7 mouse cellular contexts compared by ENCODE assay signal in the genomic region with DNA sequence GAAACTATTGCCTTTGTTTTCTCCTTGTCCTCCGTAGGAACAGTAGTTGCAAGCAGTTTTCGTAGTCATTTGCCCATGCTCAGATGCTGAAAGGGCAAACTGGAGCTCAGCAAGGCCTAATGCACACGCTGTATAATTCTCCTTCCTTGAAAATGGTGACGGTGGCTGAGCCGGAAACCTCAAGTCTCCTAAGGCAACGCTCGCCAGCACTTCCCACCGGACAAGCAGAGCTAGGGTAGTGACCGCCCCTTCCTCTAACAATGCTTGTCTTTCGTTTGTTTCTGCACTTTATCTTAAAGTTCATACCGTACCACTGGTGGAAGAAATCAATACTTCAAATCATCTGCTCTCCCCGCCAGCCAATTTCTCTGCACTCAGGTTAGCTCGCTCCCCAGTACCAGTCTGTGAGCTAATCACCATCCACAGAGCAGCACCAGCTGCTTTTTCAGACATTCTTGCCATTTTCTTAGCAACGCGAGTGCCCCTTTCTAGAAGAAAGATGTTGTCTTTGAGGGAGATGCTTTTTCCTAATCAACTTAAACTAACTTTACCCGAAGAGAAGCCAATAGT.
DNase-seq lines count a peak whose midpoint lies in the region; ATAC-seq and TF ChIP-seq lines count a peak whose summit lies in the region.

No protein-coding gene starts in this region.

- TF ChIP-seq CTCF in heart, postnatal 0 days (IDR thresholded peaks at IDR 0.05; ENCODE audit: low read depth): no peak

- H3K4me3 ChIP-seq in heart, postnatal 0 days (ENCODE audit: low read depth, low read length): peak overlapping the region; percentile 89

- no peak overlapping the region for H3K9ac ChIP-seq in heart, postnatal 0 days (replicated peaks; ENCODE audit: low read depth, low read length)

- no peaks in the 10 kb centered on the region for H3K9me3 ChIP-seq in heart, postnatal 0 days (replicated peaks; ENCODE audit: control insufficient read depth, low read length)

- intact Hi-C loops in gastrocnemius, postnatal 36 days (cut with DNase I): loop anchor here (10.0 kb wide), 1 partner anchor 363 kb away; the partner anchor contains the start of gene Ccdc149

- peak; percentile 17 for DNase-seq in right cerebral cortex, postnatal 25 days
- no peak for DNase-seq in right cerebral cortex, postnatal 4 days
- no peak for DNase-seq in heart, postnatal 0 days (ENCODE audit: low spot score)
- DNase-seq in adrenal gland, adult 18-20 months (ENCODE audit: low spot score in 2 of 2): no peak
- DNase-seq in gastrocnemius, postnatal 36 days: no peak
- no peak for DNase-seq in layer of hippocampus, adult 9-10 months (ENCODE audit: low spot score)

- H3K4me1 ChIP-seq in heart, postnatal 0 days (ENCODE audit: control insufficient read depth, insufficient read depth): peaks cover 12% of the 10 kb centered on the region; the same call in 1 of the 2 replicates

- no peaks in the 10 kb centered on the region for H3K36me3 ChIP-seq in heart, postnatal 0 days (replicated peaks; ENCODE audit: control insufficient read depth, insufficient read depth, low read length)

- no peak overlapping the region for H3K27ac ChIP-seq in heart, postnatal 0 days (ENCODE audit: low read depth)

- WGBS in heart, postnatal 0 days: 44% methylated on average over 16 of the region's 16 CpGs

- no peak for ATAC-seq in heart, postnatal 0 days (ENCODE audit: insufficient read depth, low read depth)
- peak; percentile 31; the same call in 1 of the 2 replicates for ATAC-seq in megakaryocyte, adult 5-6 weeks (ENCODE audit: poor library complexity, severe bottlenecking)

- H3K4me2 ChIP-seq in heart, postnatal 0 days (ENCODE audit: low read depth, low read length): peak overlapping the region; percentile 99

- peaks cover 17% of the 10 kb centered on the region for H3K27me3 ChIP-seq in heart, postnatal 0 days (ENCODE audit: control insufficient read depth, insufficient read depth, low read length)

- TF ChIP-seq EP300 in heart, postnatal 0 days (IDR thresholded peaks at IDR 0.05; ENCODE audit: low read depth): no peak
